Mouse (Mus musculus) cerebellum, adult 18-20 months (tissue): ENCODE results near the gene Rps6ka1.
A peak's percentile ranks its signal among the peaks of the same experiment; 100 is the strongest.
"Not testable (repeated sequence)": the region's sequence is repeated elsewhere in the genome, so short reads cannot be mapped to it uniquely, and the experiment has no call there.

Source experiments
- DNase-seq, 2 experiments: peaks; one replicate each; pipeline ENCODE4 v3.0.0; 2021

Rps6ka1 gene

DNA sequence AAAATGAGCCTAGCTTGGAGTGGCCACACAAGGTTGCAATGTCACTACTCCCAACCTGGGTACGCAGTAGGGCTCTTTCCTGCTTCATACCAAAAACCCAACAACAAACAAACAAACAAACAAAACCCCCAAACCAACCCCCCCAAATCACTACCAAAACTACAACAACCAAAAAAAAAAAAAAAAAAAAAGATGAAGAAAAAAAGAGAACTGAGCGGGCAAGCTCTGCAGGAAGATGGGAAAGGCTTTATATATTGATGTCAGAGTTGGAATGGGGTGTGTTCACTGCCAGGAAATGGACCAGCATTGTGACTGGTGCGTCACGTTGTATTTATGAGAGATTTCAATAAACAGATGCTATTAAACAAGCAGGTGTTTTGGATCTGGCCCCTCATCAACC is 33.0 kb downstream of the Rps6ka1 start:
- DNase-seq: no peak

DNA sequence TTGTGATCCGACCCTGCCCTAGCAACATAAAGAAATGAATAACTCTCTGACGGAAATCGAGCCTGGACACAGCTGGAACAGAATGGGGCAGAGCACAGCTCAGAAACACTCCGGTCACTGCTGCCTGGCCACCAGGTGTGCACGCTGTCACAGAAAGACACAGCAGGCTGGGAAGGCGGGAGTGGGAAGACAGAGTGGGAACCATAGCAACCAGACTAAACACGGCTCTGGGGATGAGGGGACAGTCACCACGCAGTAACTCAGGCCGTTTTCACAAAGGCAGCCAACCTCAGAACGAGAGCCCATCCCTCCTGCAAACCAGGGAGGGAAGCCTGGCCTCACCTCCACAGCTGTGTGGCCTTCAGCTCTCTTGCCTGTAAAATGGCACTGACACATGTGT is 34.0 kb downstream of the Rps6ka1 start:
- DNase-seq: no peak

DNA sequence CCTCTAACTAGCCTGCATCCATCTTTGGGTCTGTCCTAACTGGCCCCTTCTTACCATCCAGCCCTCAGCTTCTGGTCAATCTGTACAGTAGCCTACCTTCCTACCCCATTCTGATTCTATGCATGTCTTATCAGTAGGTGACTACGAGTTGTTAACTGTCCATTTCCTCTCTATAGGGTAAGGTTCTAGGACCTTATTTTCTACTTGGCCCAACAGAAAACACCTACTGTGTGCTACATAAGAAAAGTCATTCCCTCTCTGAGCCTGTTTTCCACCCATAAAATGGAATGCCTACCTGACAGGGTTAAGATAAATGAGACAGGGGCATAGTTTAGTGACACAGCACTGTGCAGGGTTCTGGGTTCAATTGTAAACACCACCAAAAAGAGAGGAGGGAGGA is 41.0 kb downstream of the Rps6ka1 start:
- no peak for DNase-seq

DNA sequence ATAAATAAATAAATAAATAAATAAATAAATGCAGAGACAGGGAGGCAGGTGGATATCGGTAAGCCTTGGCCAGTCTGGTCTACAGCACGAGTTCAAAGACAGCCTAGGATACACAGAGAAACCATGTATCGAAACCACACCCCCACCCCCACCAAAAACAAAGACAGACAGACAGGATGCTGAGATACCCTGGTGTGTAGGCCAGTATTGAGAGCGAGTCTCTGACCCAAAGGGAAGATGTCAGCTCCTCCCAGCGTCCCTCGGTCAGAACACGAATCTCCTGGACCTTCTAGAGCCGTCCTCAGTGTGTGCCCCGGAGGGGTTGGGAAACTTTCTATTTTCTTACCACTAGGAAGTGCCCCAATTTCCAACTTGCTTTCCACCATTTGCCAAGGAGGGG is 42.5 kb downstream of the Rps6ka1 start:
- peak in 1 of 2 experiments; percentile 10 for DNase-seq

DNA sequence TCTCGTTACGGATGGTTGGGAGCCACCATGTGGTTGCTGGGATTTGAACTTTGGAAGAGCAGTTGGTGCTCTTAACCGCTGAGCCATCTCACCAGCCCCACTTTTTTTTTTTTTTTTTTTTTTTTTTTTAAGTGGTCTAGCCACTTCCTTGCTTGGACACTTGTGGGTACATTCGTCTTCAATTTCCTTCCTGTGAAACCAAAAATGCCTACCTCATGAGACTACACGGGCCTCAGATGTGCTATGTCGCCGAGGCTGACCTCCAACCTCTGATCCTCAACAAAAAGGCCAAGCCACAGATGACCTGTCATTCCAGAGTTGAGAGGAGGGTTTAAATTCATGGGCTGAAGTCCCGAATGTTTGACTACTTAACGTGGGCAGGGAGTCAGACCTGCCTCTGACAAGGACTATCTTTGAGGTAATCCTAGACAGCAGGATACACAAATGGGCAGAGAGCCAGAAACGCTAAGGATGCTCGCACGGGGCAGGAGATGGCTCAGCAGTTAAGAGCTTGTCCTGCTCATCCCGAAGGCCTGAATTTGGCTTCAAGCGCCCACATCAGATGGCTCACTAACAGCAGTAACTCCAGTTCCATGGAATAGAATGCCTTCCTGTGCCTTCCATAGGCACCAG is 43.3 kb downstream of the Rps6ka1 start:
- DNase-seq: peak; percentile 25 to 30

DNA sequence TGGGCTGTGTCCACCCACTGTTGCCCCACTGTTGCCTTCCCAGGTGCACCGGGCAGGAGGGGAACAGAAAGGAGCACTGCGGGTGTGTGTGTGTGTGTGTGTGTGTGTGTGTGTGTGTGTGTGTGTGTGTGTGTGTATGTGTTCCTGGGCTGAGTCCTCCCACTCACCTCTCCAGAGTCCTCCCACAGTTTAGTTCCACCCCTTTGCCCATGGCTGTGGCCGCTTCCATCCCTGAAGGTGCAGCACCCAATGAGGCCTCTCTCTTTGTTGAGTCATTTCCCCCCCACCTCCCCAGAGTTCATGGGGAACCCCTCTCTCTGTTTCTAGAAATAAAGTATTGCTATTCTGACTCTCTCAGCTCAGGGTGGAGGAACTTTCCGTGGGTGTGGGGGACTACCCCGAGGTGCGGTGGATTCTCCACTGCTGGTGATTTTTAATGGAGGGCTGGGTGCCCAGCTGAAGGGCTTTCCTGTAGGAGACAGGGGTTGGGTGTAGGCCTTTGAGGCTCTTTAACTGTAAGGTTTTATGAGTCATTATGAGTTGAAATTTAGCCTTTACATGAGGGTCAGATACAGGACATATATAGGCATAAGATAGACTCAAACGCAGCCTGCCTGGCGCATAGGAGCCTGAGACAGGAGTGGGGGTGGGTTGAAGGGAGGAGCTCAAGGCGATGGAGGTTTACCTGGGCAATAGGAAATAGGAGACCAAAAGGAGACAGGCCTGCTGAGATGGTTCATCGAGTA is 44.4 kb downstream of the Rps6ka1 start:
- peak in 1 of 2 experiments; percentile 5 for DNase-seq

DNA sequence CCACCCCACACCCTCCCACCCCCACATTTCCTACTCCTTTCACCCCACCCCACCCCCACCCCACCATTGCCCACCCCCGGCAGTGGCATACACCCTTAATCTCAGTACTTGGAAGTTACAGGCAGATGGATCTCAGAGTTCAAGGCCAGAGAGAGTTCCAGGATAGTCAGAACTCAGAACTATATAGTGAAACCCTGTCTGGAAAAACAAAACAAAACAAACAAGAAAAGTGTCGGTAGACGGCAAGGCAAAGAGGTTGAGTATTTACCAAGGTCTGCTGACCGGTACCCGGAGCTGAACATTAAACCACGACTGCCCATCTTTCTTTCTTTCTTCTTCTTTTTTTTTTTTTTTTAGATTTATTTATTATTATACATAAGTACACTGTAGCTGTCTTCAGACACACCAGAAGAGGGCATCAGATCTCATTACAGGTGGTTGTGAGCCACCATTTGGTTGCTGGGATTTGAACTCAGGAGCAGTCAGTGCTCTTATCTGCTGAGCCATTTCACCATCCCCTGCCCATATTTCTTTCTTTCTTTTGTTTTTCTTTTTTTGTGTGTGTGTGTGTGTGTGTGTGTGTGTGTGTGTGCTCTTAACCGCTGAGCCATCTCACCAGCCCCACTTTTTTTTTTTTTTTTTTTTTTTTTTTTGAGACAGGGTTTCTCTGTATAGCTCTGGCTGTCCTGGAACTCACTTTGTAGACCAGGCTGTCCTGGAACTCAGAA is 45.7 kb downstream of the Rps6ka1 start:
- DNase-seq: not testable (repeated sequence)

DNA sequence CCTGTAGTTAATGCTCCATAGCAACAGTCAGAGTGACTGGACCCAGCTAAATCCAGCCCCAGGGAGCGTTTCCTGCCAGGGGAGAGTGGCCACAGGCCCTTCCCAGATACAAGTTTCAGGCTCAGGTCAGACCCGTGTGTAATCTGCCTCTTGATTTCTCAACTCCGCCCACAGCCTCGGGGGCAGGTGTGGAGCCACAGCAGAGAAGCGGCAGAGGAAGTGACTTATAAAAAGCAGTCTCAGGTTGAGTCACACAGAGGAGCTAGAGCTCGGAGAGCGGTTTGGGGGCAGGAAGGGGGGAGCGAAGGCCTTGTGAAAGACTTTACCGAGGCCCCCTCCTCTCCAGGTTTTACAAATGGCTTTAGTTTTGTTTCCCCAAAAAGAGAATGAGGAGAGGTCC is 46.6 kb downstream of the Rps6ka1 start:
- DNase-seq: no peak

DNA sequence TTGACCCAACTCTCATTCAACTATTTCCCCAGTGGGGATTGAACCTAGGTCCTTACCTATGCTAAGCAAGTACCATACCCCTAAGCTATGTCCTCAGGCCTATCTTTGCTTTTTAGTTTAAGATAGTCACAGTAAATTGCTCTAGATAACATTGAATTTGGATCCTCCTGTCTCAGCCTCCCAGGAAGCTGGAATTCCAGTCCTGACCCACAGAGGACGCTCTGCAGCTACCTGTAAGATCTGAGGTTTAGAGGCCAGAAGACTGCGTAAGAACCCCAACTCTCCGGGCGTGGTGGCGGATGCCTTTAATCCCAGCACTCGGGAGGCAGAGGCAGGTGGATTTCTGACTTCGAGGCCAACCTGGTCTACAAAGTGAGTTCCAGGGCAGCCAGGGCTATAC is 47.1 kb downstream of the Rps6ka1 start:
- DNase-seq: no peak

DNA sequence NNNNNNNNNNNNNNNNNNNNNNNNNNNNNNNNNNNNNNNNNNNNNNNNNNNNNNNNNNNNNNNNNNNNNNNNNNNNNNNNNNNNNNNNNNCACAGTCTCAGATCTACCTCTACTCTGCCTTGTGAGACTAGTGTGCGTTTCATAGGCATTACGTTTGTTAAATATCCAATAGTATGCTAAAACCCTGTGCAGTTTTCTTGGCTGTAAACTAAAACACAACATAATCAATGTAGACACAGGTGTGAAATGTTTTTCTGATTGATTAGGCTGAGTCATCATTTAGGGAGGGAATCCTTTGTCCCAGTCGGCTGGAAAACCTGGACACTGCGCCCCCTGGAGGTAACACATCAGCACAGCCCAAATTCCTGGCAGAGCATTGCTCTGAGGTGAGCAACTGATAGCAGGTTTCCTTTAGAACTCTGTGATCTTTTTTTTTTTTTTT is 48.2 kb downstream of the Rps6ka1 start:
- no peak for DNase-seq

DNA sequence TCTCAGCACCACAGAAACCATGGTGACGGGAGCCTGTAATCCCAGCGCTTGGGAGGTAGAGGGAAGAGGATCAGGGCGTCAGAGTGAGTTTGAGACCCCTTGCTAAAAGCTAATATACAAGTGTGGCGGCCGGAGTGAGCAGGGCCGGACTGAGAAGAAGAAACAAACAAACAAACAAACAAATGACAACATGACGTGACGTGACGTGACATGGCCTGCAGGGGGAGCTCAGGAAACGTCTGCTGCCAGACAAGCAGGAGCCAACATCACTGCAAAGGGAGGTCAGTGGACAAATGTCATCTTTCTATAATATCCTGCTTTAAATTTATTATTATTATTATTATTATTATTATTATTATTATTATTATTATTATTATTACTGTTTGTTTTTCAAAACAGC is 51.0 kb downstream of the Rps6ka1 start:
- peak; percentile 47 to 65 for DNase-seq

DNA sequence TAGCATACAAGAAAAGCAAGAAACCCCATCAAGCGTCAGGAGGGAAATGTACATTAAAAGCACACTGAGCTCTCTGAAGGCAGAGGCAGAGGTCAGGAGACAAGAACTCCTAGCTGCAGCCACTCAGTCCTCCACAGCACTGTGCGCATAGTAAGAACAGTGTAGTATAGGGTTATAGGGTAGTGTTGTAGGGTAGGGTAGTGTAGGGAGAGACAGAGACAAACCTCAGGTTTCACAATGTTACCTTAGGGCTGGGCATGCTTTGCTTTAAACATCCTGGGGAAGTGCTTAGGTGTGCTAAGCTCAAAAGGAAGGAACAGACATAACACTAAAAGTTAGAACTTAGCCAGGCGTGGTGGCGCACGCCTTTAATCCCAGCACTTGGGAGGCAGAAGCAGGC is 52.4 kb downstream of the Rps6ka1 start:
- no peak for DNase-seq

DNA sequence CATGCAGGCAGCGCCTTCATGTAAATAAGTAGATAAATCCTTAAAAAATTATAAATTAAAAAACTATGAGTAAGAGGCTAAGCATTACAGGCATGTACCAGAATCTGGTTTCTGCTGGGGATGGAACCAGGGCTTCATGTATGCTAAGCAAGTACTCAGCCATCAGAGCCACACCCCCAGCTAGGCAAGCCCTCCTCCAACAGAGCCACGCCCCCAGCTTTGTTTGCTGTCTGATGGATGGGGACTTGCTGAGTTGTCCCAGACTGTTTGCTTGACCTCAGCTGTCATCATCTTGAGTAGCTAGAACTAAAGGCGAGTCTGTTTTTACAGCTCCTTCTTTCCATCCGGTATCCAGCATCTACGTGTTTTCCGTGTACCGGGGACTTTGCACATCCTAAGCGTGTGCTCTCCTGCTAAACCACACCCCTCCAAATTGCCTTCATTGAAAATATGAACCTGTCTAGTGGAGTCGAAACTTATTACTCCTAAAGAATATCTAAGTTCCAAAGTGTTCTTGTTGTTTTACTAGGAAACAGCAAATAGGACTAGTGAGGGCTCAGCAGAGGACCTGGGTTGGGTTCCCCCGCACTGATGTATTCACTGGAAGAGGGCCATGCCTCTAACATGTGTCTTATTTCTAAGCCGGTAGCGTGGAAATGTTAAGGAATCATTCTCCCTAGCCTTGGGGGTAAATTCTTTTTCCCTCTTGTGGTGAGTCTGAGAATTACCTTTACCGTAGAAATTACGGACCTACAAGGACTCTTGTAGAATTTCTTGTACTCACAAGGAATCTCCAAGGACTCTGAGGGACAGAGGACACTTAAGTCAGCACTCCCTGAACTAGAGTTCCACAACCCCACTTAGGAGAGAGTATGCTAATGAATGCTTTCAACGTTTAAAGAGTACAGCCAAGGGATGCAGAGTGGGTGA is 54.4 kb downstream of the Rps6ka1 start:
- no peak for DNase-seq

DNA sequence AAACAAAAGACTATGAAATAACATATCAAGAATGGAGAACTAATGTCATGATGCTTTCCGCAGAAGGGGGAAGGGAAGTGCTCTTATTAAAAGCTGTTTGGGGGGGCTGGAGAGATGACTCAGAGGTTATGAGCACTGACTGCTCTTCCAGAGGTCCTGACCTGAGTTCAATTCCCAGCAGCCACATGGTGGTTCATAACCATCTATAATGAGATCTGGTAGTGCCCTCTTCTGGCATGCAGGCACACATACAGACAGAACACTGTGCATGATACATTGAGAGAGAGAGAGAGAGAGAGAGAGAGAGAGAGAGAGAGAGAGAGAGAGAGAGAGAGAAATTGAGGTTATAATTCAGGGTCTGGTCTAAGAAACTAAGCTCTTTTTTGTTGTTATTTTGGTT is 57.1 kb downstream of the Rps6ka1 start:
- DNase-seq: no peak

DNA sequence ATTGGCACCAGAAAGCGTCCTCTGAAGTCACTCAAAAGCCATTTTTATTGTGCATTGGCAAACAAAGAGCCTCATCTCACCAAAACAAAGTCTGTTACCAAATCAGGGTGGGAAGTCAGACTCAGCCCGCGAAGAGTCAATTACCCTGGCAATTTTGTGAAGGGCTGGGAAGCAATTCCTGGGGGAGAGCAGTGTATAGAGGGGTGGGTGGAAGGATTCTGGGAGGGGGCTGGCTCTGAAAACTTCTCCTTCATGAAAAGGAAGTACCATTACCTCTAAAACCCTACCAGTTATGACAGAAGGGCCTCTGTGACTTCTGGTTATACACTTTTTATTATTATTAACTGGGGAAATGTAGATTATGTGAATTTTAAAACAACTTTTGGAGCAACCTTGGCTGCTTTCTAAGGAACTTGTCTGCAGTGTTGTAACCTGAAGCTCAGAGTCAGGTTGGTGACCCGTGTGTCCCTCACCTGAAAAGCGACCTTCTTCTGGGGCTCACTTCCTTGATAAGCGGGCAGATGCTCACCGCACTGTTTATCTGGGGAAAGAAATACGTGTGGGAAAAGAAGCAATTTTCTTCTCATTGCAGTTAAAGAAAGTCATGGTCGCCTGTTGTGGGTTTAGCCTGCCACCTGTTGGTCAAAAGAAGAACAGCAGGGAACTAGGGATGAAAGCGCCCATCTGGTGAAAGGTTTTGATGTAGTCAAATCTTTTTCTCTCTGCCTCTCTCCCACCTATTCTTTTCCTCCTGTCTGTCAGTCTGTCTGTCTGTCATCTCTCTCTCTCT is 58.1 kb downstream of the Rps6ka1 start:
- DNase-seq: peak; percentile 65 to 82

DNA sequence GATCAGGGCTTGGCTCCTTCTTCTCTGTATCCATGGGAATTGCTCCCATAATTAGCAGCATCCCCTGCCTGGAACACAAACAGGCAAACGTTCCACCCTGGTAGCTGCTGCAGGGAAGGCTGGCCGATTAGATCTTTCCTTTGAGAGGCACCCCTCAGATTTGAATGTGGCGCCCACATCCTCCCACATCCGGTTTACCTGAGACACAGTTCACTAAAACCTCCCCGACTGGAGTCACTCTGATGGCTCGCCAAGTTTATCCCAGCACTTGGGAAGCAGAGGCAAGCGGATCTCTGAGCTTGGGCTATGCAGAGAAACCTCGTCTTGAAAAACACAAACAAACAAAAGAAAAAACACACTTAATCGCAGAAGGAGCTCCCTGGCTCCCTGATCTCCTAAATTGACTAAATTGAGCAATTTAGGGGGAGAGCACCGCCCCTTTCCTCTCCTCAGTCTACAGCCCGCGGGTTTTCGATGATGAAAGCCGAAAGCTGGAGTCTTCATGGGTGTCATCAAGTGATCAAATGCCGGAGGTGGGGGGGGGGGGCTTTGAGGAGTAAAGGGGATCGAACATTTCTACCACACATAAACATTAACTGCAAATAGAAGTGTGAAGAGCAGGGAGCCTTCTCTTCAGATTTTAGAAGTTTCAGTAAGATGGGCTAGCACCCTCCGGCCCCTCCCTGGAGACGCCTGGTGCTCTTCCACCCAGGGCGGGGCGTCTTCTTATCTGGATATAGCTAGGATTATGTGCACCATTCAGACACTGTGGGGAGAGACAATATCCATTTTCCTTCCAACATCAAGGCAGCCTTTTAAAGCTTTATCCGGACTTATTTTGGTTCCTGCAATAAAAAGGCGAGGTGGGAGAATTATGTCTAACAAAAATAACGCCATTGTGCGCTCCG is 59.5 kb downstream of the Rps6ka1 start:
- DNase-seq: no peak

DNA sequence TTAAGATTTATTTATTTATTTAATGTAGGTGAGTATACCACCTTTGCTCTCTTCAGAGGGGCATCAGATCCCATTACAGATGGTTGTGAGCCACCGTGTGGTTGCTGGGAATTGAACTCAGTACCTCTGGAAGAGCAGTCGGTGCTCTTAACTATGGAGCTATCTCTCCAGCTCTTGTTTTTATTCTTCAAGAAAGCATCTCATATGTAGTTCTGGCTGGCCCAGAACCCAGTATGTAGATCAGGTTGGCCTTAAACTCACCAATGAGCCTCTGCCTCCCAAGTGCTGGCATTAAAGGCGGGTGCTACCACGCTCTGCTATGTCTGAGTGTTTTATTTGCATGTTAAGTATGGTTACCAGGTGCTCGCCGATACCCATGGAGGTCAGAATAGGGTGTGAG is 60.2 kb downstream of the Rps6ka1 start:
- no peak for DNase-seq

DNA sequence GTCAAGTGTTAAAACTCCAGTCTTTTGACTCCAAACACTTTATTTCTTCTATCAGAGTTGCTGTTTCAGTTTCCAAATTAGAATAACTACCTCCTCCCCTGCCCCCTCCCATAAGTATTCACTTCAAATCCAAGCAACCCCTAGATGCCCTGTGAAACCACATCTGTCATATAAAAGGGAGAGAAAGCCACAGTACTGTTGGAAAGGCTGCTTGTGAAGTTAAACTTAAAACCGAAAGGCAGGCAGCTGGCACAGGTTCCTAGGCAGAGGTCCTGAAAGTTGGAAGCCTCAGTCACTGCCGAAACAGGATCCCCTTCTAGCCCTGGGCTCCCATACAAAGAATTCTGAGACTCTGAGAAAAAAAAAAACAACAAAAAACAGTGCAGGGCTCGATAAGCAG is 61.9 kb downstream of the Rps6ka1 start:
- DNase-seq: no peak

DNA sequence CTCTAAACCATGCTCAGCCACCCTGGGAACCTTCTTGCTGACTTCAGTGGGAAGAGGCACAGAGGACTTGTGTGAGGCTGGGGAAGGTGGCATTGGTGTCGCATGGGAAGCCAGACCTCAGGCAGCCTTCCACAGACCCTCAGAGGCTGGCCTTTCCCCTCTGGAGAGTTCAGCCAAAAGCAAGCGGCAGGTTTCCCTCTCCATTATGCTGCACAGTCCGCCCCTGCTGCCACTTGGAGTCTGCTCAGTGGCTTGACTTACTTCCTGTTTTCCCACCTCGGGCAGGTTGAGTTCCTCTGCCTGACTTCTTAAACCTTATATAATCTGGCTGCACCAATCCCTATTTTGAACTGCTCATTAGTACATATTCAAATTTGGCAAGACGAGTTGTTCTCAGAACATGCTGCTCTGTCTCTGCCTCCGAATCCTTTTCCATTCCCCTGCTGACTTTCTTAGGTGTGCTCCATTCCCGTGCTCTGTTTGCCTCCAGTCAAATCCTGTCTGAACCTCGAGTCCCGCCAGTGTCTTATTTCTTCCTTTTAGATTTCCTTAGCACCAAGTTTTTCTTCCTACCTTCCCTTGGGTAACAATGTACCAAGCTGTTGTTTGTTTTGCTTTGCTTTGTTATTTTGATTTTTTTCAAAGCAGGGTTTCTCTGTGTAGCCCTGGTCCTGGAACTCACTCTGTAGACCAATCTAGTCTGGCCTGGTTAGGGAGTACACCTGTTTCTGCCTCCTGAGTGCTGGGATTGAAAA is 66.6 kb downstream of the Rps6ka1 start:
- no peak for DNase-seq

DNA sequence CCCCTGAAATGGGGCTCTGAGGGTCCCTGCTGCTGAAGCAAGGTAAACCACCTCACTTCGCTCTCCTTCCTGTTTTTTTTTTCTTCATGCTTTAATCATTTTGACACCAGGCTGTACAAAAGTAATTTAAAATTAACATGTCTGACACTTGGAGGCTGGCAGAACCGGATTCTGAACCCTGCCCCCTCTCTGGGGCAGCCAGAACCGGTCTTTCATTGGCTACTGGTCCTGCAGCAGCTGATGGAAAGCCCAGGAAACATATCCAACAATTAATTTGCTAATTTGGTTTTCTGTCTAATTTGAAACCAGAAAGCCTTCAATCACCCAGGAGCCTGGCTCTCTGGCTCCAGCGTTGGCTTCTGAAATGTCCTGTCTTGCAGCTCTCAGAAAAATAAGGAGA is 67.4 kb downstream of the Rps6ka1 start:
- DNase-seq: no peak
